Mouse (Mus musculus) kidney, embryonic 14.5 days (tissue): Measurements from ENCODE around the gene Slc25a45. TPM values are rescaled to one million over a fixed set of nuclear protein-coding genes. Genes with fewer than 3 reads are reported as not detected.
"Not testable (repeated sequence)": the region's sequence is repeated elsewhere in the genome, so short reads cannot be mapped to it uniquely, and the experiment has no call there.

ENCODE experiments used
- ATAC-seq: fragments of 200-750 bp; cut with Nextera tagmentation; 2 replicates; pipeline ENCODE4 v1.8.0; 2017; ENCODE audit warnings: moderate number of reproducible peaks, mild to moderate bottlenecking, moderate TSS enrichment, moderate library complexity; ENCODE audit not compliant: low FRiP score, low TSS enrichment
- H3K27ac ChIP-seq: fragments of 300-500 bp; sonication (generic); 2 replicates; pipeline ENCODE4 v1.5.1; 2014; ENCODE audit warnings: low read depth, mild to moderate bottlenecking, low read length, moderate library complexity, mixed read lengths
- H3K27me3 ChIP-seq: fragments of 300-500 bp; sonication (generic); 2 replicates; pipeline ENCODE4 v1.6.1; 2014; ENCODE audit warnings: mild to moderate bottlenecking, low read length; ENCODE audit not compliant: control insufficient read depth, insufficient read depth
- H3K36me3 ChIP-seq: fragments of 300-500 bp; sonication (generic); 2 replicates; pipeline ENCODE4 v1.6.1; 2014; ENCODE audit warnings: low read length, mixed read lengths; ENCODE audit not compliant: control insufficient read depth, insufficient read depth
- H3K4me1 ChIP-seq: fragments of 300-500 bp; sonication (generic); 2 replicates; pipeline ENCODE4 v1.6.1; 2014; ENCODE audit warnings: low read length, mixed read lengths; ENCODE audit not compliant: control insufficient read depth, insufficient read depth
- H3K4me2 ChIP-seq: fragments of 300-500 bp; sonication (generic); replicated peaks from 2 replicates; pipeline ENCODE4 v1.6.1; 2014; ENCODE audit warnings: low read depth, mild to moderate bottlenecking, low read length
- H3K4me3 ChIP-seq: fragments of 300-500 bp; sonication (generic); 2 replicates; pipeline ENCODE4 v1.5.1; 2014; ENCODE audit warnings: mild to moderate bottlenecking, low read length
- H3K9ac ChIP-seq: fragments of 300-500 bp; sonication (generic); 2 replicates; pipeline ENCODE4 v1.6.1; 2014; ENCODE audit warnings: low read depth, mild to moderate bottlenecking, low read length, moderate library complexity
- H3K9me3 ChIP-seq: fragments of 300-500 bp; sonication (generic); 2 replicates; pipeline ENCODE4 v1.6.1; 2016; ENCODE audit warnings: low read length; ENCODE audit not compliant: control insufficient read depth
- WGBS: fragments of 180-500 bp; shearing (Covaris S2); extraction: QIAGEN DNeasy Blood & Tissue Kit; methylation state at CpG from one replicate; pipeline ENCODE4 v1.1.7; 2014; 5-methylcytosine and 5-hydroxymethylcytosine counted together
- polyA plus RNA-seq: library from polyadenylated mRNA; unstranded; fragments of >200 nt; fragmentation: Nextera tagmentation; extraction: Ambion mirVana; gene quantifications from 2 replicates; pipeline ENCODE4 v1.2.1, GENCODE M21; 2014

The Slc25a45 gene
- polyA plus RNA-seq, 1 experiment from 2014 or later, result 3.5 TPM

GRCm38 (mm10) chr19:5879735-5880134 lies 2.1 kb downstream of the Slc25a45 start:
- WGBS, result 92% methylated on average over 7 of the region's 7 CpGs
- Histone ChIP-seq H3K9me3 (no peaks in the 10 kb centered on the region), H3K4me3 (no peak overlapping the region), H3K4me2 (no peak overlapping the region), H3K27me3 (no peaks in the 10 kb centered on the region), H3K36me3 (no peaks in the 10 kb centered on the region), H3K27ac (no peak overlapping the region), H3K9ac (no peak overlapping the region), H3K4me1 (no peaks in the 10 kb centered on the region)
- no peak for ATAC-seq

GRCm38 (mm10) chr19:5881155-5881554 lies 3.5 kb downstream of the Slc25a45 start:
- H3K9me3 ChIP-seq, result no peaks in the 10 kb centered on the region
- H3K27ac ChIP-seq, result no peak overlapping the region
- WGBS, result 92% methylated on average over 6 of the region's 6 CpGs
- H3K4me3 ChIP-seq, result no peak overlapping the region
- ATAC-seq, result no peak
- H3K27me3 ChIP-seq, result no peaks in the 10 kb centered on the region
- H3K4me2 ChIP-seq, result no peak overlapping the region
- no peaks in the 10 kb centered on the region for H3K36me3 ChIP-seq
- H3K9ac ChIP-seq, result no peak overlapping the region
- no peaks in the 10 kb centered on the region for H3K4me1 ChIP-seq

DNA sequence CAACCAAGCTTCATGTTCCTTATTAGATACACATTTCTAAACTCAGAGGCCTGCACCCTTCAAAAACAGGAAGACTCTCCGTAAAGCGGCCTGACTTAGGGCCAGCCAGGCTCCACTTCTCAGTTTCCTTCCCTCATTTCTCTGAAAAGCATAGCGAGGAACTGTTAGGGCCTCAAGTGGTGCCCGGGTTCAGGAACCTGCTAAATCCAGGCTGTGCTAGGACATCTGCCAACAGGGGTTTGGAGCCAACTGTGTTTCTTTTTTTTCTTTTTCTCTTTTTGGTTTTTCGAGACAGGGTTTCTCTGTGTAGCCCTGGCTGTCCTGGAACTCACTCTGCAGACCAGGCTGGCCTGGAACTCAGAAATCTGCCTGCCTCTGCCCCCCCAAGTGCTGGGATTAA lies 4.5 kb downstream of the Slc25a45 start:
- ATAC-seq, H3K27ac ChIP-seq, H3K36me3 ChIP-seq, H3K4me1 ChIP-seq, H3K4me2 ChIP-seq, H3K9ac ChIP-seq, H3K4me3 ChIP-seq, H3K9me3 ChIP-seq, H3K27me3 ChIP-seq: not testable (repeated sequence)
- 89% methylated on average over 5 of the region's 5 CpGs for WGBS

DNA sequence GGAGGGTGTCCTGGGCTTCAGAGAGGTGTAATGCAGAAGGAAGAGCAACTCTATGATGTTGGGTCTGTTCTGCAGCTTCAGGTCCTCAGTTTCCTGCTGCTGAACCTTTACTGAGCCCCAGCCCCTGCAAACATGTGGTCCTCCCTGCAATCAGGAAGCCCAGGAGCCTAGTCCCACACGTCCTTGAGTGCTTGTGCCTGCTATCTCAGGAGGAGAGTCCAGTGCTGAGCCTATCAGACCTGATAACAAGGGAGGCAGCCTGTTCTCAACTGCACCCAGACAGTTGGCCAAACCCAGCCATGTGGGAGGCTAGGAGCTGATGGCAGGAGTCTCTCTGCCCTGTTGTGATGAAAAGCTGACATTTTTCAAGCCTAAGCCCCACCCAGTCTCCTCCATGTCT lies 6.3 kb downstream of the Slc25a45 start:
- Histone ChIP-seq H3K9me3 (no peaks in the 10 kb centered on the region), H3K27me3 (no peaks in the 10 kb centered on the region), H3K4me1 (no peaks in the 10 kb centered on the region), H3K9ac (no peak overlapping the region), H3K27ac (no peak overlapping the region), H3K36me3 (no peaks in the 10 kb centered on the region), H3K4me2 (no peak overlapping the region), H3K4me3 (no peak overlapping the region)
- 30% methylated on average over 1 of the region's 1 CpGs for WGBS
- no peak for ATAC-seq

DNA sequence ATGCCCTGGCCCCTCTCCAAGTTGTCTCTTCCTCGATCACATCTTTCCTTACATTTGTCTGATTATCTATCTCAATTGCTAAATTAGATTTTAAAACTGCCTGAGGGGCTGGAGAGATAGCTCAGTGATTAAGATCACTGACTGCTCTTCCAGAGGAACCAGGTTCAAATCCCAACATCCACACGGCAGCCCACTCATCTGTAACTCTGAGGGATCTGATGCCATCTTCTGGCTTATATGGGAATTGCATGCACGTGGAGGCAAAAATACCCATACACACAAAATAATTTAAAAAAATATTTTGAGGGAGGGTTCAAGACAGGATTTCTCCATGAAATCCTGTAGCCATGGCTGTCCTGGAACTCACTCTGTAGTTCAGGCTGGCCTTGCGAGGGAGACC lies 8.2 kb downstream of the Slc25a45 start:
- Histone ChIP-seq H3K9ac (no peak overlapping the region), H3K4me3 (no peak overlapping the region), H3K27ac (no peak overlapping the region), H3K36me3 (no peaks in the 10 kb centered on the region), H3K4me2 (no peak overlapping the region), H3K4me1 (no peaks in the 10 kb centered on the region), H3K27me3 (no peaks in the 10 kb centered on the region), H3K9me3 (no peaks in the 10 kb centered on the region)
- 60% methylated on average over 4 of the region's 4 CpGs for WGBS
- no peak for ATAC-seq

DNA sequence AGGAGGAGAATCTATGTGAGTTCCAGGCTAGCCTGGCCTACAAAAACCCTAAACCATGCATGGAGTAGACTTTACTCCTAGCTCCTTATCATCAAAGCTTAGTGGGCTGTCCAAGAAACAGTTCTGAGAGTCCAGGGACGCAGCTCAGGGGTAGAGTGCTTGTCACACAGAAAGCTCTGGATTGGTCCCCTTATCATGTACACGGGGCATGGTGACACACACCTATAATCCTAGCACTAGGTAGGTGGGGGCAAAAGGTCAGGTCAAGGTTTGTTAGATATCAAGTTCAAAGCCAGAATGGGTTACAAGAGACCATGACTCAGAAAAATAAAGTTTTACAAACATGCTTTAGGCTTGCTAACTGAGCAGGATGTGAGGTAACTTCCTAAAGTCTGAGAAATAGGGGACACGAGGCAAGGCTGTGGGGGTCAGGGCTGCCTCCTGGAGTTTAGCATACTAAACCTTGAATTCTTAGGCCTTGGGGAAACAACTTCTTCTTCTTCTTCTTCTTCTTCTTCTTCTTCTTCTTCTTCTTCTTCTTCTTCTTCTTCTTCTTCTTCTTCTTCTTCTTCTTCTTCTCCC lies 9.7 kb downstream of the Slc25a45 start:
- 73% methylated on average over 3 of the region's 3 CpGs for WGBS
- Histone ChIP-seq H3K27me3 (no peaks in the 10 kb centered on the region), H3K9me3 (no peaks in the 10 kb centered on the region), H3K4me1 (0 out of 2 replicates have a peak, but pooled peaks cover 5% of the 10 kb centered on the region), H3K27ac (no peak overlapping the region), H3K9ac (no peak overlapping the region), H3K4me2 (no peak overlapping the region), H3K36me3 (peaks cover 5% of the 10 kb centered on the region; the same call in 1 of the 2 replicates), H3K4me3 (no peak overlapping the region)
- no peak for ATAC-seq

- Histone ChIP-seq H3K4me1 (peaks cover 10% of the 10 kb centered on the region; the same call in 1 of the 2 replicates), H3K27me3 (no peaks in the 10 kb centered on the region), H3K4me2 (no peak overlapping the region), H3K9me3 (no peaks in the 10 kb centered on the region), H3K4me3 (no peak overlapping the region), H3K27ac (no peak overlapping the region), H3K9ac (no peak overlapping the region), H3K36me3 (peaks cover 5% of the 10 kb centered on the region; the same call in 1 of the 2 replicates)
- no peak for ATAC-seq
- WGBS, result 64% methylated on average over 4 of the region's 4 CpGs
Measured at GRCm38 (mm10) chr19:5889211-5889610, 11.6 kb downstream of the Slc25a45 start.

DNA sequence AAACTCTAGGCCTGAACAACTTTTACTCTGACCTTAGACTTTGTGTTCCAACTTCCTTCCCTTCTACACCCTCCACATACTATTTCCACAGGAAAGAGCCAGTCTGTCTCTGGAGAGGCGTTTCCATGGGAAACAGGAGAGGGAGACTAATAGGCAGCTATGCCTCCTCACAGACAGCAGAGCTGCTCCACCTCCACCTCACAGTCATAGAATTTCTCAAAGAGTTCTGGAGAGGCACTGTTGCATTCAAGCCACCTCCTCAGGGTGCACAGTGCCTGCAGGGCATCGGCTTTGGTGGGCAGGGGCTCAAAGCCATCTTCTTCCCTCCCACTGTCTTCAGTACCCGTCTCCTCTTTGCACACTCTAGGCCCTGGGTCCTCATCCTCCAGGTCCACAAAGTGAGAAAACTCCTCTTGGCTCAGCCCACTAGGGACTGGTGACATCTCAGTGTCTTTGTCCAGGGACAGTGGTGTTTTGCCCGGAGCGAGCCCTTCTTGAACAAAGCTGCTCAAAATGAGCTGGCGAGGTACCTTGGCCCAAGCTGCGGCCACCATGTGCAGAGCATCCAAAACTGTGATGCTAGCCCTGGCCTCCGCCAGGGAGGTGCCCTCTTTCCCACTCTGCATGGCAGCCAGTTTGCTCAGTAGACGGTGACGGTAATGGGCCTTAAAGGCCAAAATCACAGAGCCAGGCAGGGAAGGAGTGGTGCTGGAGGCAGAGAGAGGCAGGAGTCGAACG lies 14.1 kb downstream of the Slc25a45 start:
- no peak overlapping the region for H3K9ac ChIP-seq
- 93% methylated on average over 12 of the region's 12 CpGs for WGBS
- H3K4me3 ChIP-seq, result no peak overlapping the region
- no peak for ATAC-seq
- peaks cover 17% of the 10 kb centered on the region for H3K36me3 ChIP-seq
- H3K27ac ChIP-seq, result no peak overlapping the region
- no peaks in the 10 kb centered on the region for H3K27me3 ChIP-seq
- H3K4me1 ChIP-seq, result peaks cover 10% of the 10 kb centered on the region; the same call in 1 of the 2 replicates
- no peak overlapping the region for H3K4me2 ChIP-seq
- H3K9me3 ChIP-seq, result no peaks in the 10 kb centered on the region

- no peak overlapping the region for H3K9ac ChIP-seq
- no peak overlapping the region for H3K27ac ChIP-seq
- peaks cover 22% of the 10 kb centered on the region for H3K36me3 ChIP-seq
- H3K27me3 ChIP-seq, result no peaks in the 10 kb centered on the region
- WGBS, result 93% methylated on average over 7 of the region's 7 CpGs
- H3K4me1 ChIP-seq, result peaks cover 10% of the 10 kb centered on the region; the same call in 1 of the 2 replicates
- no peak overlapping the region for H3K4me2 ChIP-seq
- no peak for ATAC-seq
- no peaks in the 10 kb centered on the region for H3K9me3 ChIP-seq
- no peak overlapping the region for H3K4me3 ChIP-seq
Measured at GRCm38 (mm10) chr19:5892262-5892661, 14.7 kb downstream of the Slc25a45 start.
